Mouse (Mus musculus) small intestine, adult 2 months (tissue): Measurements from ENCODE around the gene Bcat1.

Experiments
- CTCF ChIP-seq: fragments of 200-500 bp; IDR thresholded peaks from 2 replicates; pipeline ENCODE4 v1.5.1; 2012; ENCODE audit warnings: low read depth, mild to moderate bottlenecking, control low read depth, inconsistent platforms, low read length, moderate library complexity, mixed read lengths; ENCODE audit not compliant: insufficient replicate concordance, insufficient read length; ENCODE audit errors: extremely low read depth
- POLR2A ChIP-seq: fragments of 200-500 bp; IDR thresholded peaks from 2 replicates; pipeline ENCODE4 v1.6.1; 2012; ENCODE audit warnings: low read depth, mild to moderate bottlenecking, control low read depth, inconsistent platforms, low read length, moderate library complexity

GRCm38 (mm10) chr6:145065301-145065845 is 10.6 kb downstream of the Bcat1 start:
- TF ChIP-seq POLR2A, result no peak
- TF ChIP-seq CTCF, result no peak
